Mouse (Mus musculus): ENCODE measurements at regions not wholly inside any gene's neighbourhood (a gene's known extent, or its start where the extent isn't known, plus 50 kb on each side); places are given as distances from the start of the nearest gene placed in this dataset.
"Not testable (repeated sequence)": the region's sequence is repeated elsewhere in the genome, so short reads cannot be mapped to it uniquely, and the experiment has no call there.

DNA sequence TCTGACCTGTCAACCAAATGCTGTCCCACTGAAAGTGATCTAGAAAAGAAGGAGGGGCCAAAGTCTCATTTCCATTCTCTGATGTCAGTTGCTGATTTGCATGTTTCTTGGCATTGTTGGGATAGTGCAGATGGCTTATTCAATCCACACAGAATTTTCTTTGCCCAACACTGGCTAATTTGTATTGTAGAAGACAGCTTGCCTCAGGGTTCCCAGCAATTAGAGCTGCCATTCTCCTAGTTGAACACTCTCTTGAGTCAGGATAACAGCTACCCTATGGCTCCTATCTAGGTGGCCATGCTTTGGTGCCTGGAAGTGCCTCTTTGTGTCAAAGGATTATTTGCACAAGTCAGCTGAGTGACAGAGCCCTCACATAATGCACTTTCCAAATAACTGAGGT, 569.0 kb downstream of the Lrriq3 start:
- intact Hi-C loops (cut with DNase I; ENCODE audit: low total_unique reads): no loop called here
- DNase-seq: no peak

DNA sequence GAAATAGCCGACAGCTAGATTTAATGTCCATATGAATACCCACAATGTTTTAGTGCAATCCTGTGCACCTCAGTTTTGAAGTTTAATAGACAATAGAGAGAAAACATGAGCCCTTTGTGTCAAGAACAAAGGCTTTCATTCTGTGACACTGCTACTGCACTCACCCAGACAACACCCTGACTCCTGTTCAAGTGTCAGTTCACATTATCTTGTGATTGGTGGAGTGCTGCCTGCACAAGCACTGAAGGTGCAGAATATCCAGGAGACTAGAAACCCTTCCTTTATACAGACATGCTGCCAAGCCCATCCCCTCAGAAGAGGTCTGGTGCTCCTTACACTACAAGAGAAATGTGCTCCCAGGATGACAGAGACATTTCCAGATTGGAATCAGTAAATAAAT, 579.3 kb downstream of the Lrriq3 start:
- no peak for DNase-seq
- intact Hi-C loops (cut with DNase I; ENCODE audit: low total_unique reads): no loop called here

DNA sequence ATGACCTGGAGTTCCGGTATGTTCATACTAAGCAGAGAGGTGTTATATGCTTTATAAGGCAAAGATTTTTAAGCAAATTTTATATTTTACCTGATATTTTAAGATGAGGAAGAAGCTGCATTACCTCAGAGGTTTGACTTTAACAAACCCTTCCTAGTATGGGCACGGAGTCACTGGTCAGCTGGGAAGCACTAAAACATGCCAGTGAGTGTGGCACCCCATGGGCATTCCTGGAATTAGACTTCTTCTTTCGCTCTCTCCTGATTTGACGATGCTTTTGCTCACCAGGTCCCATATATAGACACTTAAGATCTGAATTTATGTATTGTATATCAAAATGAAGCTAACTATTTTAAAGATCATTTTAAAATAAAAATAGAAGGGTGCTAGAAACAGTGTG, 587.0 kb downstream of the Lrriq3 start:
- DNase-seq: no peak
- intact Hi-C loops (cut with DNase I; ENCODE audit: low total_unique reads): no loop called here

DNA sequence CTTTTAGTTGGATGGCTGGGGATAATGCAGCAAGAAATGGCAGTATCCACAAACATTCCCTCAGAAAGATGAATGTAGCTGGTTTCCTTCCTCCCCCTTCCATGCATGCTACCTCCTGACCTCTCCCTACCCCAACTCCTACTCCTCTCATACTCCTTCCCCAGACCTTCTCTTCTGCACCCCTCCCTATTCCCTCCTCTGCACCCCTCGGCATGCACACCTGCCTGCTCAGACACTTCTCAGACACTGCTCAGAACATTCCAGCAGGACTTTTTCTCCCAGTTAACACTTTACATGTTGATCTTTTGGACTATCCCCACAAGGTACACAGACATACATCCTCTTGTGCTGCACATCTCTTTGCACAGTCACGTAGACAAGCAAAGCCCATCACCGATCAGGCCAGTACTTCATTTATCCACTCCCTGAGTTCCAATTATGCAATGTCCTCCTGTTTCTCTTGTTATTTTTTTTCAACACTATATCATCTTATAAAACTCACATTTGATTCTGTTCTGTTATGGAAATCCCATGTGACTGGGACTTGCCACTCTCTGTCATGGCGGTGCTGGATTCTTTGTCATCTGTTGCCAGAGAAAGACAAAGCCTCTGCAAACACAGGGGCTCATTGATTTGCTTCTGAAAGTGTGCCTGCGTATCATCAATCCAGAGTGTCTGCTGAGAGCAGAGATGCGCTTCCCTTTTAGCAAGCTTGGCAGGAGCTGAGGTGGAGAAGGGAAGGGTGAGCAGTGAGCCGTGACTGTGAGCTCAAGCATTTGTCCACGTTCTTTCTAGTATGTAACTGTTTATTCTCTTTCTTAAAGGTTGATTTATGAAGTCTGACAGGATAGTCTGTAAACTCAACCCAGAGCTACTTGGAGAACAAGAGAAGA, 589.9 kb downstream of the Lrriq3 start:
- intact Hi-C loops (cut with DNase I; ENCODE audit: low total_unique reads): no loop called here
- DNase-seq: no peak

DNA sequence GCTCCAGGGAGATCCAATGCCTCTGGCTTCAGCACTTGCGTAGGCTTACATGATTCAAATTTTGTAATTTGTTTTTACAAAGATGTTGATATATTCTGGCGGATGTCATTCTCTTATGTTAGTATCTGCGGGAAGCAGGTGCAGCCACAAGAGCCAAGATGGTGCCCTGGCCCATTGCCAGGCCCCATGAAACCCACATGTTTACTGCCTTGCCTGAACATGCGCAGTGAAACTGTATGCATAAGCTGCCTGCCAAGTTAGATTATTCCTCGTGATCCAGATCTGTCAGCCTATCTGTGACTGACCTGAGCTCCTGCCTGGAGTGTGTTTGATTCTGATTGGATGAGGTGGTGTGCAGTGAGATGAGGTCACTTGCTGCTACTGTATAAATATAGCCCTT, 595.1 kb downstream of the Lrriq3 start:
- no peak for DNase-seq
- intact Hi-C loops (cut with DNase I; ENCODE audit: low total_unique reads): no loop called here

DNA sequence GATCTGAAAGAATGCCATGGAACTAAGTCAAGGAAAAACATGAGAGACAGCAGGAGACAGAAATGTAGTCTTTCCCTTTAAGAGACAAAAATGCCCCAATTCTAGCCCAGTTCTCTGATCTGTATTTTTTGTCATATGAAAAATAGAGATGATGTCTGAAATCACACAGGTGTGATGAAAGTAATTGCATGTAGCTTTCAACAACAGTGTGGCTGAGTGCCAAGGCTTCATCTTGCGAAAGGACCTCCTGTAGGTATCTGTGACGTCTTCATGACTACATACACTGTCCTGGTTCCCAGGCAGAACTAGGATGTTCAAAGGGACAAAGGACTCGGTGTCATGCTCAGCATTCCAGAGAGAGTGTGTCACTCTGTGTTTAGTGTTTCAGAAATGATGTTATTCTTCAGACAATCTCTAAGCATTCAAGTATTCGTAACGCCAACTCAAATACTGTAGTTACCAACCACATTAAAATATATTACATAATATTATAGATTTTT, 629.8 kb downstream of the Lrriq3 start:
- intact Hi-C loops (cut with DNase I; ENCODE audit: low total_unique reads): no loop called here
- no peak for DNase-seq

DNA sequence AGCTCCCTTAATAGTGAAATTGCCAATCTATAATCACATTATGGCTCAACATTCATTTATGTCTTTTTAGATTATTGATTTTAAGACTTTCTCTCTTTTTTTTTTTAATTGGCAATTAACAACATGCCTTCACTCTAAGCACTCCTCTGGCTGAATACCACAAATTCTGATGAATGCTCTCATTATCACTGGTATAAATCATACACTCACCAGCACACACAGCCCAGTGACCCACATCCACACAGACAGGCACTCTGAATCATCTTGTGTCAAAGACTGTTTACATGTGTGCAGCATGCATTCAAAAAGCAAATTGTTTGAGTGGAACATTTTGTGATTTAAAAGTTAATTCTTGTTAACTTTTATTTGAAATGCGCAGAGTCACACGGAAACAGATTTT, 649.2 kb downstream of the Lrriq3 start:
- intact Hi-C loops (cut with DNase I; ENCODE audit: low total_unique reads): no loop called here
- DNase-seq: no peak

DNA sequence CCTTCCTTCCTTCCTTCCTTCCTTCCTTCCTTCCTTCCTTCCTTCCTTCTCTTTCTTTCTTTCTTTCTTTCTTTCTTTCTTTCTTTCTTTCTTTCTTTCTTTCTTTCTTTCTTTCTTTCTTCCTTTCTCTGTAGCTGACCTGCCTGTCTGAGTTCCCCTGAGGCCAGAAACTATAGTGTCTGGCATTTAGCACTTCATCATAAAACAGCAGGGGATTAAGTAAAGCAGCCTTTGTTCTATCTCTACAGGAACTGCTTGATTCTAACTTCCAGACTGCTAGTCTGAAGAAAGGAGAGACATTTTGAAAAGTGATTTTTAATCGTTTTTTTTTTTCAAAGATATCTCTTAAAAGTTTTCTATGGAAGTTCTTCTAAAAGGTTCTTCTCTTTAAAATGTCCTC, 653.4 kb downstream of the Lrriq3 start:
- intact Hi-C loops (cut with DNase I; ENCODE audit: low total_unique reads); DNase-seq: not testable (repeated sequence)

DNA sequence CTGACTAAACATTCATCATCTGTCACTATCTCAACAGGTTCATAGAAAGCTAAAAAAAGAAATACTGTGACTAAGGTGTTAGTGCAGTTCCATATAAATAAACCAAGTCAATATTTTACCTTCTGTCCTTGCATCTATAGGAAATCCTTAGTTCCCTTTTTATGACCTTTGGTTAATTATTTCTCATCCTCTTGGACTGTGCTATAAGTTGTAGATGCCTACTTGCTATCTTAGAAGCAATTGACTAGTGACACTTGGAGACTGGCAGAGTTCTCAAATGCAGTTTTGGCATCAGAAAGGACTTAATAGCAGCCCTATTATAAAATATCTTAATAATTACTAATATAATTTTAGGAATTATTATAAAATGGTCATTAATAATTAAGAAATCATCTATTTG, 654.3 kb downstream of the Lrriq3 start:
- intact Hi-C loops (cut with DNase I; ENCODE audit: low total_unique reads): no loop called here
- DNase-seq: no peak

DNA sequence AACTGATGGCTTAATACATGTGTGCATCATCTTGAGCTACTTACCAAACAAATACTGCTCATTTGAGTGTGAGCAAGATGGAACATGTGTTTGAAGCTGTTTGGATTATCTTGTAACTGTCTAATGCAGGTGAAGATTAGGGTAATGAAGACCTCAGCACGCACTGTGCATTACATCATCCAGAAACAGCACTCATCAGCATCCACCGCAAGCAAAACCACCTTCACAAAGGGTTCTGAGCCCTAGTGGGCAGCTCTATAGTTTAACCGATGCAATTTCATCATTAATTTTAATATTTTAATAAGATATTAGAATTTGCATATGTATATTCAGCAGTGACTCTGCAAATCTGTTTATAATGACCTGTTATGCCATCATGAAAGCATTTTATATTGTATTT, 664.1 kb downstream of the Lrriq3 start:
- no peak for DNase-seq
- intact Hi-C loops (cut with DNase I; ENCODE audit: low total_unique reads): no loop called here

DNA sequence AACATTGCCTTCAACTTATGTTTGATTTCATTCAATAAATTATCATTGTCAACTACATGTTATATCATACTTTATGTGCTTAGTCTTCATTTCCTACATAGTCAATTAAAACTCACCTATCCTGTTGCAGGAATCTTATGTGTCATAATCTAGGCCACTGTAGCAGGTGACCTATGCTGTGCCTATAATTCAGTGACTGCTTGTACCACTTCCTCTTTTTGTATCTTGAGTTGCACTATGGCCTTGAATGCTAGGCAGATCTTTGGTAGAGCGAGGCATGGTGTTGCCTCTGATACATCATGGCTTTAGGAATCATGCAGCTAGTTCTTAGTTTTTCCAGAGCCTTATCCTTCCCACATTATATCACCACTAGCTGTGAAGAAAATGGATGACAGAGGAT, 682.8 kb downstream of the Lrriq3 start:
- intact Hi-C loops (cut with DNase I; ENCODE audit: low total_unique reads): no loop called here
- DNase-seq: no peak

DNA sequence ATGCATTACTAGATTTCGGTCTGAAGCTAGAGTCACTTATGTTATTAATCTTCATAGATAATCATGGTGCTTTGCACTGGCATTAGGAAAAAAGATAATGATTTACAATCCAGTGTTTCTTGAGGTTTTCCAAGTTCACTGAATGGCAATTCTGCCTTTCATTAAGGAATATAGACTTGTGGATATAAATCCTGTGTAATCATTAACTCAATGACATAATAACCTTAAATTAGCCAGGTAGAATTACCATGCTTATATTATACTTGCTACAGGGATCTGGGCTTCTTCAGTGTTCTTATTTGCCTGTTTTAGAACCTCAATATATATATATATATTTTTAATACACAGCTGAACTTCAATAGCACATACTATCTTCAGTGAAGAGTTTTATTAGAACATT, 683.8 kb downstream of the Lrriq3 start:
- DNase-seq: no peak
- intact Hi-C loops (cut with DNase I; ENCODE audit: low total_unique reads): no loop called here

DNA sequence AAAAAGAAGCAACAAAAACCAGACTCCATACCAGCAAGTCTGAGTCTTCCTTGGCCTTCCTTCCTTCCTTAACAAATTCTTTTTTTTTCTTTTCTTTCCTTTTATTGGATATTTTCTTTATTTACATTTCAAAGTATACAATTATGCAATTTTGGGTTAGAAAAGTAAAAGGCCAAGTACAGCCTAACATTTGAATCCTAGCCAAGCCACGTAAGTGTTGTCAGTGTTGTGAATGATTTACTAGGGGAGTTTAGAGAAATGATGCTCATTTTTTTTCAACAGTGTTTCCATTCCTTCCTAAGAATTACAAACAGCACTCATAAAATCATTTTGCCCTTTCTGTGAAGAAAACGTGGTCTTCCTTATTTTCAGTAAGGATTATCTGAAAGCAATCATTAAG, 722.5 kb downstream of the Lrriq3 start:
- intact Hi-C loops (cut with DNase I; ENCODE audit: low total_unique reads): no loop called here
- no peak for DNase-seq

DNA sequence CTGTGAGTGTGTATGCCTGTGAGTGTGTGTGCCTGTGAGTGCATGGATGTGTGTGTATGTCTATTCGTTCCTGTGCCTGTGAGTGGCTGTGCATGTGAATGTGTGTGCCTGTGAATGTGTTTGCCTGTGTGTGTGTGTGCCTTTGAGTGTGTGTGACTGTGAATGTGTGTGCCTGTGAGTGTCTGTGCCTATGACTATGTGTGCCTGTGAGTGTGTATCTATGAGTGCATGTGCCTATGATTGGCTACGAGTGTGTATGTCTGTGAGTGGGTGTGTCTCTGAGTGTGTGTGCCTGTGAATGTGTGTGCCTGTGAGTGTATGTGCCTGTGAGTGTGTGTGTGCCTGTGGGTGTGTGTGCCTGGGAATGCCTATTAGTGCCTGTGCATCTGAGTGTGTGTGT, 731.6 kb downstream of the Lrriq3 start:
- DNase-seq: no peak
- intact Hi-C loops (cut with DNase I; ENCODE audit: low total_unique reads): no loop called here

DNA sequence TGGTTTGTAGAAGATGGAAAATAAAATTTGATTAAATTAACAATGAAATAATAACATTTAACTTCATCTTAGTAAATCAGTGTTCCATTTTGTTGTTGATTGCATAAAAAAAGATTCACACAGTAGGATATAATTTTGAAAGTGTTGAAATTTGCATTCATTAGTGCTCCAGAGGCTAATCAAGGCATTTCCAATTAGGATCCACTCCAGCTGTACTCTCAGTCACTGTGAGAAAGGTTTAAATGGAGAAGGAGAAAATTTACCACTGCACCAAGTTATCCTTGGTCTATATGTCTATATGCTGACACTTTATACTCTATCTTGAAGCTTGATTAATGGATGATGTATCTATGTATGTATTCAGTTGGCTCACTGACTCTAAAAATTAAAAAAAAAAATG, 695.3 kb upstream of the Negr1 start:
- DNase-seq: no peak
- intact Hi-C loops (cut with DNase I; ENCODE audit: low total_unique reads): loop anchor here (10.0 kb wide), 1 partner anchor 601 kb away; no protein-coding TSS in a partner anchor

DNA sequence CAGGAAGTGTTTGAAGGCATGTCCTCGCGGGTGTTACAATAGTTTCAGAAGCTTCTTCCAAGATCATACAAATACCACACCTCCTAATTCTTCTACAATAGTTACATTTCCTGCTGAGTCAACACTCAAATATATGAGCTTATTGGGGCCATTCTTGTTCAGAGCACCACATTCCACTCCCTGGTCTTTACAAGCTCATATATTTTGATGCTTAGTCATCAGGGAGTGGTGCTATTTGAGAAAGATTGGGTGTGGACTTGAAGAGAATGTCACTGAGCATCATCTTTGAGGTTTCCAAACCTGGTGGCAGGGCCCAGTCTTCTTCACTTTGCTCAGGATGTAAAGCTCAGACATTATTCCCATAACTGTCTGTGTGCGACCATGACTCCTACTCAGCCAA, 685.9 kb upstream of the Negr1 start:
- DNase-seq: no peak

DNA sequence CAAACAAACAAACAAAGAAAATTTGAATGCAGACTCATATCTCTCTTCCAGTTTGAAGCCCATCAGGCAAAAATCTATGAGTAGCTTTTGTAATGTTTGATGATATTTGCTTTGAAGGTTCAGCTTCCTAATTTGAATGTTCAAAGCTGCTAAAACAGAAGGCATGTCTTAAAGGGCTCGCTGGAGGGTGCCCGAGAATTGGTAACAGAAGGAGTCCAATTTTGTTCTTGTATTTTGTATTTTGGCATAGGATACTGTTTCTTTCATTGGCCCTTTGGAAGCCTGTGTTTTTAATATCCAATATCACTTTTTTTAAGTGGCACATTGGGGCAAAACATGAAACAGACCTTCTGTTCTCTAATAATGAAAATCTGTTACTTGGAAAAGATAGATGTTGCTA, 683.2 kb upstream of the Negr1 start:
- intact Hi-C loops (cut with DNase I; ENCODE audit: low total_unique reads): no loop called here
- no peak for DNase-seq

More for the DNA sequence above, 685.9 kb upstream of the Negr1 start:
- intact Hi-C loops (cut with DNase I; ENCODE audit: low total_unique reads): no loop called here

DNA sequence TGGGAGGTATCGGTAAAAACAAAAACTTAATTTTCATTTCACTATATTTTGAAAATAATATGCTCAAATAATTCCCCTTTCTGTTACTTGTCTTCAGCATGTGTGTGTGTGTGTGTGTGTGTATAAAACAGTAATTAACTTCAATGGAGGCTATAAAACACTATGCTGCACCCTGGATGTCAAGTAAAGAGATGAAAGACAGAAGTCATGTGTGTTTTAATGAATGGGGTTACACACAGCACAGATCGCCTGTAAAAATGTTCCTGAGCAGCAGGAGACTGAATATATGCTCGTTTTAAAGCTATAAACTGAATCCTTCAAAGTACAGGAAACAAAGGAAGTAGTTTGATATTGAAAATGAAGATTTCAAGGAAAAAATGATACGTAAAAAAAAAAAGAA, 680.9 kb upstream of the Negr1 start:
- intact Hi-C loops (cut with DNase I; ENCODE audit: low total_unique reads): no loop called here
- DNase-seq: no peak

DNA sequence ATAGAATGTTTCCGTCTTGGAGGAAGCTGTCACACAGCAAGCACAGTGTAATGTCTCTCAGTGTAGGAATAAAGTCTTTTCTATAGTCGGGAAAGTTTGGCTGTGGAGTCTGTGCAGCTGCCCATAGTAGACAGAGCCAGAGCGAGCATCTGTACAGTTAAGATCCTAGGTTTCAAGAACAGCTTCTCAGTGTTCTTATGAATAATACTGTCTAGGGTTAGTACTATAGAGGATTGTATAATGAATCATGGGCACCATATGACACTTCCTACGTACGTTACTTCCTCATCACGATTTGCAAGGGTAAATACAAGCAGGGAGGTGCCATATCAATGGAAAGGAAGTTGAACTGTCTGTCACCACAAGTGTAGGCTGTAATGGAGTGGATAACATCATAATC, 645.6 kb upstream of the Negr1 start:
- intact Hi-C loops (cut with DNase I; ENCODE audit: low total_unique reads): no loop called here

DNA sequence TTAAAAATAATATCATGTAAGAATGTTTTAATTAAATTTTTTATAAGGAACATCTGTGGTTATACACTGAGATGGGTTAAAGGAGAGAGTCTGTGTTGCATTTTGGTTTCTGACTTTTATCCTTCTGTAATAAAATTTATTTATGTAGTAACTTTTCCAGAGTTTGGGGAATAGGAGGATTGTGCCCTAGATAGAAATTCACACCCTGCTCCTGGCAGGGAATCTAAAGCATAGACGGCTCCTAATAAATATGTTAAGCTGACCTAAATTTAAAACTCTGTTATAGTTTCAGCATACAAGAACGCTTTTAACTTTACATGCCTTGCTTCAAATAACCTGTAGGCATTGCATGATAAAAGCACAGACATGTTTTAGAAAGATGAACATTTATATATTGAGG, 618.7 kb upstream of the Negr1 start:
- intact Hi-C loops (cut with DNase I; ENCODE audit: low total_unique reads): no loop called here
- no peak for DNase-seq

More for the DNA sequence above, 645.6 kb upstream of the Negr1 start:
- DNase-seq: no peak

DNA sequence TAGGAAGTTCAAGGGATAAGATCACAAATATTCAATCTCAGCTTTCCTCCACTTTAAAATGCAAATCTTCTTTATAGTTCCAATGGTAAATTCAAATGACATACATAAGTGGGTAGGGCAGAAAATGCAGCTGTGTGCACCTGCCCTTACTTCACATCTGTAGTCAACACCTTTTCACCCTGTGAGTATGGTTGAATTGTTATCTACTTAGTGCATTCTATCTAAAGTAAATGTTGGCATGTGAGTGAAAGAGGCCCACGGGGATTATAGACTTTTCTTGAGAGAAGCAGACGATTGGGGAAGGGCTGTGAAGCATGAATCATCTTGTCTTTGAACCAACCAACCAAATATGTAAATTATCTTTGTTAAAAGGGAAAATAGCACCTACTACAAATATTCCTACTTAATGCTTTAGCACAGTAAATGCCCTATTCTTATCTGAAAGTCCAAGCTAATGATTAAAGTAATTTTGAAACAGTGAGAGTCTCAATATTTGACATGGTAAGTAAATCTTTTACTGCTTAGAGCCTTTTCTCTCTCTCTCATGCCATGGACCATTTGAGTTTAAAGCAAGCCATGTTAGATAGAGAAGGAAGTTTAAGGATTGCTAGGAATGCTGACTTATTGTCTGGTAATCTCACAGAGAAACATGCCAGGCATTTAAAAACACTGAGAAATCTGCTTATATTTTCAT, 617.4 kb upstream of the Negr1 start:
- no peak for DNase-seq
- intact Hi-C loops (cut with DNase I; ENCODE audit: low total_unique reads): no loop called here

Measured in gastrocnemius, postnatal 14 days (tissue).